Mouse (Mus musculus): Measurements from ENCODE around the gene Nfatc3. TPM values are rescaled to one million over a fixed set of nuclear protein-coding genes. Genes with fewer than 3 reads are reported as not detected.

The Nfatc3 gene
- polyA plus RNA-seq, 2 experiments: 2.6 to 10.2 TPM

GRCm38 (mm10) chr8:106151041-106151440 is 92.4 kb downstream of the Nfatc3 start:
- H3K4me3 ChIP-seq (ENCODE audit: insufficient read depth in 1 of 2, low read depth in 2 of 2, low read length in 2 of 2): peak overlapping the region; percentile 71 to 82
- ATAC-seq (ENCODE audit: insufficient read depth) (no peak), DNase-seq (ENCODE audit: low read depth in 3 of 3, low spot score in 3 of 3) (no peak)
- peak overlapping the region; percentile 65; the same call in 1 of the 2 replicates for H3K9ac ChIP-seq (replicated peaks)
- no peak for TF ChIP-seq CTCF (IDR thresholded peaks at IDR 0.05; ENCODE audit: low read depth)
- TF ChIP-seq EP300 (IDR thresholded peaks at IDR 0.05; ENCODE audit: low read depth): no peak
- WGBS (ENCODE audit: insufficient replicate concordance): 67% methylated on average over 9 of the region's 9 CpGs
- no peaks in the 10 kb centered on the region for H3K27me3 ChIP-seq (ENCODE audit: control insufficient read depth, insufficient read depth, low read length)
- no peak overlapping the region for H3K27ac ChIP-seq
- no peaks in the 10 kb centered on the region for H3K9me3 ChIP-seq (ENCODE audit: control insufficient read depth, low read length)
- H3K4me2 ChIP-seq (ENCODE audit: low read depth): peak overlapping the region; percentile 70
- peaks cover 6 to 17% of the 10 kb centered on the region in 2 experiments; a peak in 3 of 4 replicates for H3K4me1 ChIP-seq (replicated peaks; ENCODE audit: control insufficient read depth in 2 of 2, insufficient read depth in 2 of 2, low read length in 1 of 2)
- H3K36me3 ChIP-seq (replicated peaks; ENCODE audit: control insufficient read depth, insufficient read depth, low read depth): no peaks in the 10 kb centered on the region

GRCm38 (mm10) chr8:106152876-106153275 is 94.2 kb downstream of the Nfatc3 start:
- ATAC-seq (ENCODE audit: insufficient read depth): no peak
- peak overlapping the region; percentile 36 for H3K4me2 ChIP-seq (ENCODE audit: low read depth)

GRCm38 (mm10) chr8:106157419-106157818 is 98.8 kb downstream of the Nfatc3 start:
- 7% methylated on average over 1 of the region's 1 CpGs for WGBS (ENCODE audit: insufficient replicate concordance)
- H3K27me3 ChIP-seq (ENCODE audit: control insufficient read depth, insufficient read depth, low read length): no peaks in the 10 kb centered on the region
- H3K9me3 ChIP-seq (ENCODE audit: control insufficient read depth, low read length): no peaks in the 10 kb centered on the region
- no peak overlapping the region for H3K4me3 ChIP-seq (ENCODE audit: insufficient read depth in 1 of 2, low read depth in 2 of 2, low read length in 2 of 2)
- no peak overlapping the region for H3K9ac ChIP-seq (replicated peaks)
- no peak overlapping the region for H3K4me2 ChIP-seq (ENCODE audit: low read depth)
- H3K36me3 ChIP-seq (replicated peaks; ENCODE audit: control insufficient read depth, insufficient read depth, low read depth): no peaks in the 10 kb centered on the region; the same call in 1 of the 2 replicates
- no peak for DNase-seq (ENCODE audit: low read depth in 3 of 3, low spot score in 3 of 3)
- no peak for TF ChIP-seq EP300 (IDR thresholded peaks at IDR 0.05; ENCODE audit: low read depth)
- TF ChIP-seq CTCF (IDR thresholded peaks at IDR 0.05; ENCODE audit: low read depth): no peak
- H3K4me1 ChIP-seq (replicated peaks; ENCODE audit: control insufficient read depth in 2 of 2, insufficient read depth in 2 of 2, low read length in 1 of 2): peaks cover 0 to 9% of the 10 kb centered on the region in 2 experiments; a peak in 2 of 4 replicates
- H3K27ac ChIP-seq: no peak overlapping the region
- ATAC-seq (ENCODE audit: insufficient read depth): no peak

More at GRCm38 (mm10) chr8:106152876-106153275, 94.2 kb downstream of the Nfatc3 start:
- DNase-seq (ENCODE audit: low read depth in 3 of 3, low spot score in 3 of 3): no peak
- no peak overlapping the region for H3K27ac ChIP-seq
- H3K4me3 ChIP-seq (ENCODE audit: insufficient read depth in 1 of 2, low read depth in 2 of 2, low read length in 2 of 2): no peak overlapping the region
- H3K9me3 ChIP-seq (ENCODE audit: control insufficient read depth, low read length): no peaks in the 10 kb centered on the region
- H3K27me3 ChIP-seq (ENCODE audit: control insufficient read depth, insufficient read depth, low read length): no peaks in the 10 kb centered on the region
- TF ChIP-seq EP300 (IDR thresholded peaks at IDR 0.05; ENCODE audit: low read depth): no peak
- TF ChIP-seq CTCF (IDR thresholded peaks at IDR 0.05; ENCODE audit: low read depth): no peak
- peaks cover 6 to 17% of the 10 kb centered on the region in 2 experiments; a peak in 3 of 4 replicates for H3K4me1 ChIP-seq (replicated peaks; ENCODE audit: control insufficient read depth in 2 of 2, insufficient read depth in 2 of 2, low read length in 1 of 2)
- WGBS (ENCODE audit: insufficient replicate concordance): 18% methylated on average over 4 of the region's 4 CpGs
- no peak overlapping the region for H3K9ac ChIP-seq (replicated peaks)
- H3K36me3 ChIP-seq (replicated peaks; ENCODE audit: control insufficient read depth, insufficient read depth, low read depth): no peaks in the 10 kb centered on the region

DNA sequence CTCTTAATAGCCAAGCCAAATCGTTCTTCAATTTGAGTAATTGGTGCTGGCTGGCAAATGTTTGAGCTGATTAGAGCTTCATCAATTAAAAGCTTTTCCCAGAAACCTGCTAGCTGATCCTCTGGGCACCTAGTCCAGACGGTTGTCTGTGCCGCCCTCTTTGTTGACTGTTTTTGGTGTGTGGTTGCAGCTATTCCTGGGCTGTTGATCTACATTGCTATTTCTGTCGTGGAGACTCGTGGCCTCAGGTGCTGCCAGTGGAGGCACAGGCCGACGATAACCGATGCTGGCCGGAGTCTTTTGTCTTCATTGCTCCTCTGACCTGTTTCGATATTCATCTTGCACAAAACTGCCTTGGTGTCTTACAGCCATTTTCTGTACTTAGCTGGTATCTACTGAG is 99.7 kb downstream of the Nfatc3 start:
- TF ChIP-seq EP300 (IDR thresholded peaks at IDR 0.05; ENCODE audit: low read depth) (no peak), CTCF (IDR thresholded peaks at IDR 0.05; ENCODE audit: low read depth) (no peak)
- Histone ChIP-seq H3K36me3 (replicated peaks; ENCODE audit: control insufficient read depth, insufficient read depth, low read depth) (peaks cover 2% of the 10 kb centered on the region; the same call in 1 of the 2 replicates), H3K9me3 (ENCODE audit: control insufficient read depth, low read length) (no peaks in the 10 kb centered on the region), H3K27ac (no peak overlapping the region), H3K4me3 (ENCODE audit: insufficient read depth in 1 of 2, low read depth in 2 of 2, low read length in 2 of 2) (no peak overlapping the region), H3K4me1 (replicated peaks; ENCODE audit: control insufficient read depth in 2 of 2, insufficient read depth in 2 of 2, low read length in 1 of 2) (peaks cover 0 to 4% of the 10 kb centered on the region in 2 experiments; a peak in 2 of 4 replicates), H3K4me2 (ENCODE audit: low read depth) (no peak overlapping the region), H3K27me3 (ENCODE audit: control insufficient read depth, insufficient read depth, low read length) (no peaks in the 10 kb centered on the region), H3K9ac (replicated peaks) (no peak overlapping the region)
- DNase-seq (ENCODE audit: low read depth in 3 of 3, low spot score in 3 of 3) (no peak), ATAC-seq (ENCODE audit: insufficient read depth) (no peak)
- 81% methylated on average over 10 of the region's 10 CpGs for WGBS (ENCODE audit: insufficient replicate concordance)

DNA sequence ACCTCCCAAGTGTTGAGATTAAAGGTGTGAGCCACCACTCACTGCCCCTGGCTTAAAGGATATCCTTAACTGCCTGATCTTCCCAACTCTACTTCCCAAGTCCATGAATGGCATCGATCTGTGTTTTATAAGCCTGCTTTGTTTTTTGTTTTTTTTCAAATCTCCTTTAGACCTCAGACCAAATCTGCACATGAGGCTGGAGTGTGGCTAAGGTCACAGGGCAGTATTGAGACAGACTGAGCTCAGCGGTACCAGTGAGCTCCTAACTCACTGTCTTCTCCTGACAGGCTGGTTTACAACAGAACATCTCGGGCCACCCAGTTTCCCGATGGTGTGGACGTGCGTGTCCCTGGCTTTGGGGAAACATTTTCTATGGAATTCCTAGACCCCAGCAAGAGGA is 101.2 kb downstream of the Nfatc3 start:
- WGBS (ENCODE audit: insufficient replicate concordance): 87% methylated on average over 6 of the region's 6 CpGs
- Histone ChIP-seq H3K4me1 (replicated peaks; ENCODE audit: control insufficient read depth in 2 of 2, insufficient read depth in 2 of 2, low read length in 1 of 2) (no peaks in the 10 kb centered on the region), H3K27me3 (ENCODE audit: control insufficient read depth, insufficient read depth, low read length) (no peaks in the 10 kb centered on the region), H3K9ac (replicated peaks) (no peak overlapping the region), H3K27ac (no peak overlapping the region), H3K36me3 (replicated peaks; ENCODE audit: control insufficient read depth, insufficient read depth, low read depth) (peaks cover 2% of the 10 kb centered on the region; the same call in 1 of the 2 replicates), H3K9me3 (ENCODE audit: control insufficient read depth, low read length) (no peaks in the 10 kb centered on the region), H3K4me3 (ENCODE audit: insufficient read depth in 1 of 2, low read depth in 2 of 2, low read length in 2 of 2) (no peak overlapping the region), H3K4me2 (ENCODE audit: low read depth) (no peak overlapping the region)
- ATAC-seq (ENCODE audit: insufficient read depth): no peak
- TF ChIP-seq CTCF (IDR thresholded peaks at IDR 0.05; ENCODE audit: low read depth) (no peak), EP300 (IDR thresholded peaks at IDR 0.05; ENCODE audit: low read depth) (no peak)
- no peak for DNase-seq (ENCODE audit: low read depth in 3 of 3, low spot score in 3 of 3)

Data from liver, embryonic 14.5 days (tissue).